Mouse (Mus musculus): ENCODE data around the gene Bckdk. TPM values are rescaled to one million over a fixed set of nuclear protein-coding genes. Genes with fewer than 3 reads are reported as not detected.
A peak's percentile ranks its signal among the peaks of the same experiment; 100 is the strongest.

Bckdk gene
- polyA plus RNA-seq, 2 experiments from 2014 or later = 62.4 to 77.7 TPM

DNA sequence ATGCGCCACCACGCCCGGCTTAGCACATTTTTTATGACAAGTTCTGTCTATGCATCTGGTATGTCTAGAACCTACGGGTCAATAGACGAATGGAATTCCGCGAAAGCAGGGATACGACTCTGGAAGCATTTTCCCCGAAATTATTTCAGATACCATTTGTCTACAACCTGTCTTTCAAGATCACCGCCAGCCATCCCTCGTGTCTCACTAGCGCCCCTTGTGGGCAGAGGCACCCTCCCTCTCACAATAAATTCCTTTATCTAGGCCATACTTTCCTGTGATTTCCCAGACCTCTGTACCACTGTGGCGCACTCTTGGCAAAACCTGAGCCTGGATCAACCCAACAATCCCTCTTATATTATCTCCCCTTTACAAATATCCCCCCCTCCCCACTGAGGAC, 7.5 kb upstream of the Bckdk start:
- ATAC-seq = no peak

DNA sequence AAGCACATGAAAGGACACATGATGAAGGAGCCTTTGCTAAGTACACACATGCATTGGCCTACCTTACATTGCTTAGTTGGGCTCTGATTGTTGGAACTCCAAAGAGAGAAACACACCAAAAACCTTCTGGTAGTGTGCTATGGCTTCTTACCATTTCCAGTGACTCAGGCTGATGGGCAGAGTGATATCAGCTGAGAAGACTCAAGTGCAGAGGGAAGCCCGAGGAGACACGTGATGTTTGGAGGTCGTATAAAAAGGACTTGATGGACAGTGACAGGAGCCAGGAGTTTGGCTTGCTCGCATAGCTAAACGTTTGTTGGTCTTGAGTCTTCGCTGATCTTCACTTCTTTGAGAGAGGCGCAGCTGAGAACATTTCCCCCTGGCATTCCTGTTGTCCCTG, 6.3 kb upstream of the Bckdk start:
- ATAC-seq = no peak

DNA sequence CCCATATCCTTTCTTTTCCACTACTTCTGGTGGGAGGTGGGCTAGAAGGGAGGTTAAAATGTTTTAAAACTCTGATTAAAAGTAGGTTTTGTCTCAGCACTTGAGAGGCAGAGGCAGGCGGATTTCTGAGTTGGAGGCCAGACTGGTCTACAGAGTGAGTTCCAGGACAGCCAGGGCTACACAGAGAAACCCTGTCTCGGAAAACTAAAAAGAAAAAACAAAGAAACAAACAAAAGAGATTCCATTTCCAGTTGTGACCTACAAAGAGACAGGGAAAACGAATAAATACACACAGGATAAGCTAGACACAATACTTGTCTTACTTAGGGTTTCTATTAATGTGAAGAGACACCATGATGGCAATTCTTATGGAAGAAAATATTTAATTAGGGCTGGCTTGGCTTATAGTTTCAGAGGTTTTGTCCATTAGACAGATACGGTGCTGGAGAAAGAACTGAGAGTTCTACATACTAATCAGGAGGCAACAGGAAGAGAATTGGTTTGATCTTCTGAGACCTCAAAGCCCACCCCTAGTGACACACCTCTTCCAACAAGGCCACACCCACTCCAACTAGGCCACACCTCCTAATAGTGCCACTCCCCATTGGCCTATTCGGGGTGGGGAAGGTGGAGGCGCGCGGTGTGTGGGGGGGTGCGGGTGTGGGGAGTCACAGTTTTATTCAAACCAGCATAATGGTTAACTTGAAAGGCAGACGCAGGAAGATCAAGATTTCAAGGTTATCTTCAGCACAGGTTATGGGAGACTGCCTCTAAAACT, 5.5 kb upstream of the Bckdk start:
- ATAC-seq = no peak

DNA sequence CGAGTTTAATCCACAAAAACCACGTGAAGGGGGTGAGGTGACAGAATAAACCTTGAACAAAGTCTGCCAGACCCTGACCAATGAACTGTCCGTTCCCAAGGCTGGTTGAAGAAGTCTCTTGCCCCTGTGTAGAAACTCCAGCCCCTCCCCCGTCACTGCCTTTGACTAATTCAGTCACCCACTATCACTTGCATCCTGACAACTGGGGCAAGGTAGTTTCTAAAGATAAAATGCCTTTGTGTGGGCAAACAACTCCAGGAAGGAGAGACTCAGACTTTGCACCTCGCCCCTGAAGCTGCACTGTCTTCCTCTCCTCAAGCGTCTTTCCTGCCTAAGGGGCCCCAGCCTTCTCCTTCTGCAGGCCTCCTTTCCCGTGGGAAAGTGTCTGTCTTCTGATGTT, 3.9 kb upstream of the Bckdk start:
- no peak for ATAC-seq

DNA sequence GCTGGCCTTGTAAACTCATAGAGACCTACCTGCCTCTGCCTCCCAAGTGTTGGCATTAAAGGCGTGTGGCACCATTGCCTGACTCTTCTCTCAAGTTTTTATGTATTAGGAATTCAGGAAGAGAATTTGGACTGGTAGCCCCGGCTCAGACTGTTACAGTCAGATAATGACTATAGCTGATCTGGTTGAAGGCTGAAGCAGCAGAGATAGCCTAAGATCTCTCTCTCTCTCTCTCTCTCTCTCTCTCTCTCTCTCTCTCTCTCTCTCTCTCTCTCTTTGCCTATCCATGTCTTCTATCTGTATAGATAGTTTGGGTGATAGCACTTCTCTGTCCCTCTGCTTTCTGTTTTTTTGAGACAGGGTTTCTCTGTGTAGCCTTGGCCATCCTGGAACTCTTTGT, 2.1 kb upstream of the Bckdk start:
- ATAC-seq = no peak

DNA sequence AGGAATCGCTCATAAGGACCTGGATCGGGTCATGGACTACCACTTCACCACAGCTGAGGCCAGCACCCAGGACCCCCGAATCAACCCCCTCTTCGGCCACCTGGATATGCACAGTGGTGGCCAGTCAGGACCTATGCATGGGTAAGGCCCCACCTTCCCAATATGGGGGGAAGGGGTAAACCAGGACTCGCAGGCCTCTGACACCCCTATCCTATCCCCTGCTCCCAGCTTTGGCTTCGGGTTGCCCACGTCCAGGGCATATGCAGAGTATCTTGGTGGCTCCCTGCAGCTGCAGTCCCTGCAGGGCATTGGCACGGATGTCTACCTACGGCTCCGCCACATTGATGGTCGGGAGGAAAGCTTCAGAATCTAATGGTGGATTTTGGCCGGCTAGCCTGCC, 4.1 kb downstream of the Bckdk start:
- ATAC-seq = no peak

DNA sequence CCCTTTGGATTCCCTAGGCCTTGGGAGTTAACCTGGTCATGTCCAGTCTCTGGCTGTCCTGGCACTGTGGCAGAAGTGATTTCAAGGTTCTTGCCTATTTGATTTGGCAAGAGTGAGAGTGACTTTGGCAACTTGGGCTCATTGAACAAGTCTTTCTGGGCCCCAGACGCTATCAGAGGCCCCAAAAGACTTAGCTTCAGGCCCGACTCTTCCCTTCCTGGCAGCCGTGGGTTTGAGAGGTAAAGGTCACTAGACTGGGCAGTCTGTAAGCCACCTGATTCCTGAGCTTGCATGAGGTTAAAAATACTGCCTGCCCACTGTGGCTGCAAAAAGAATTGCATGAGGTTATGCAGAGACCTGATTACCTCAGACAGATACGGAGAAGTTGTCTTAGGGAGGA, 4.8 kb downstream of the Bckdk start:
- ATAC-seq = no peak

DNA sequence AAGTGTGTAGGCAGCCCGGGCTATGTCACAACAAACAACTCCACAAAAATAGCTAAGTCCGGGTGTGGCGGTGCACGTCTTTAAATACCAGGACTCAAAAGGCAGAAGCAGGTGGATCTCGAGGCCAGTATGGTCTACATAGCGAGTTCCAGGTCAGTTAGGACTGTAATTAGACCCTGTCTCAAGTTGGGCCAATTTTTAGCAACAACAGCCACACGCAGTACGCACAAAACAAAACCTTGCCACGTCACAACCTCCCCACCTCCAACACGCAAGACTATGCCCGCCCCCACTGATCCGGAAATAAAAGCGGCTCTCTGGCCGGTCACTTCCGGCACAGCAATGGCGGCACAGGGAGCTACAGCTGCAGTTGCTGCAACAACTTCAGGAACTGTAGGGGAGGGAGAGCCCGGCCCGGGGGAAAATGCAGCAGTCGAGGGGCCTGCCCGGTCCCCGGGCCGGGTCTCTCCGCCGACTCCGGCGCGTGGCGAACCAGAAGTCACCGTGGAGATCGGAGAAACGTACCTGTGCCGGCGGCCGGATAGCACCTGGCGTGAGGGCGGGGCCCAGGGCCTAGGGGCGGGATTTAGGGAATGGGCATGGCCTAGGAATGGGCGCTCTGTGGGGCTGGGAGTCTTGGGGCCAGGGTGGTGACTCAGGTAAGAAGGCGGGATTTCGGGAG, 8.4 kb downstream of the Bckdk start, which contains the start of gene Kat8:
TSS of gene Kat8 (plus strand) at position 327 of the 682 bp plus-strand sequence.
- peak; percentile 99 for ATAC-seq

DNA sequence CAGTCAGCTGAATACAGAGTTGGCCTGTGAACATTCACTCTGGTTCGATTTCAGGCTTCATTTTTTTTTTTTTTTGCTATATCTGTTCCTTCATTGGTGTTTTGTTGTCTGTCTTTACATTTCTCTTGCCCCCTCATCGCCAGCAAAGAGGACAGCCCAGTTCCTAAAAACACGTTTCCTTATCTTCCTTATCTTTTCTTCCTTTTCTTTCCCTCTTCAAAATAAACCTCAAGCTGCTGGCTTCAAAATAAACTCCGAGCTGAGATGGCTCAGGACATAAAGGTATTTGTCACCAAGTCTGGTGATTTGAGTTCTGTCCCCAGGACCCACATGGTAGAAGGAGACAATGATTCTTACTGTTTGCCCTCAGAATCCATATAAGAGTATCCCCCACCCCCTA, 9.1 kb downstream of the Bckdk start:
- ATAC-seq = no peak

DNA sequence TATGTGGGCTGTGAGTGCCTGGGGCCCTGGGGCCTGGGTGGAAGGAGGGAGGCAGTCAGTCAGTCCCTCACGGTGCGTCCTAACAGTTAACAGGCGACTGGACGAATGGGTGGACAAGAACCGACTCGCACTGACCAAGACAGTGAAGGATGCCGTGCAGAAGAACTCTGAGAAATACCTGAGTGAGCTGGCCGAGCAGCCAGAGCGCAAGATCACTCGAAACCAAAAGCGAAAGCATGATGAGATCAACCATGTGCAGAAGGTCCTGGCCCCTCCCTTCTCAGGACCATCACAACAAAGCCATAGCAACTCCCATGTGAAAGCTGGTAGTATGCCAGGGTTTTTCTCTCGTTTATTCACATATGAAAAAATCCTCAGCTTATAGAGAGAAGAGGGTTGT, 11.4 kb downstream of the Bckdk start:
- no peak for ATAC-seq

DNA sequence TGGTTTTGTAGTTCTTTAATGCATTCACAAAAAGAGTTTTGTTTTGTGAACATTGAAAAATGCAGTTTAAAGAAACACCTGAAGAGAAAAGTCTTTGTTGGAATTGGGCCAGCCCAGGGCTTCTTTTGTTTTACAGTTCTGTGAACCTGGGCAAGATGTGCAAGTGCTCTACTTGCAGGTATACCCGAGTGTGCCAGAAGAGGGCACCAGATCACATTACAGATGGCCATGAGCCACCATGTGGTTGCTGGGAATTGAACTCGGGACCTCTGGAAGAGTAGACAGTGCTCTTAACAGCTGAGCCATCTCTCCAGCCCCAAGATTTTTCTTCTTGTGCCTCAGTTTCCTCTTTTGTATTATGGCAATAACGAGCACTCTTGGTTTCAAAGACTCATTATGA, 14.3 kb downstream of the Bckdk start:
- ATAC-seq = no peak

DNA sequence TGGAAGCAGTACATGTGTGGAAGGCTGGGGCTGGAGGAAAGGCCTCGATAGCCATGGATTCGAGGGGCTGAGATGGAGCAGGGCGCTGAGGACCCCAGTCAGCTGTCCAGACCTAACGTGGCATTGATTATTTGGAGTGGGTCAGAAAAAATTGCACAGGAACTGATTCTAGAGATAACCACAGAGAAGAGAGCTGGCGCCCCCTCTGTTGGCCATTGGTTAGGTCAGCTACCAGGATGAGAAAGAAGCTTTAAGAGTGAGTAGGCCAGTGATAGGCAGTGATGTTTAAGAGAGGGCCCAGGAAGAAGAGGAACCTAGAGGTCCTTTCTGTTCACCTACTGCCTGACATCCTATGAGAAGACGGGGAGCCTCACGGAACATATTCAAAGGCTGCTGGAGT, 15.4 kb downstream of the Bckdk start:
- no peak for ATAC-seq

DNA sequence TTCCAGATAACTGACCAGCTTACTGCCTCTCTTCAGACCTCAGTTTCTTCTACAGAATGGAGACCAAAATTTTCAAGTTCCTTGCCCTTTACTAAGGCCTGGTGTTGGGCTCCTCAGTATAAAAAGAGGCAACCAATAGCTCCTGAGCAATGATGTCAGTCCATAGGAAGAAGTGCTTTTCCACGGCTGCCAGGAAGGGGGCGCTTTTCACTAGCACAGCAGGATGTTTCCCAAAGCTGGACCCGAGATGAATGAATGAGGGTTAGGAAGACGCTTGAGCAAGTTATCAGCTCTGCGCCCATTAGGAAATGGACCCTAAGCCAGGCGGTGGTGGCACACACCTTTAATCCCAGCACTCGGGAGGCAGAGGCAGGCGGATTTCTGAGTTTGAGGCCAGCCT, 17.6 kb downstream of the Bckdk start:
- no peak for ATAC-seq

DNA sequence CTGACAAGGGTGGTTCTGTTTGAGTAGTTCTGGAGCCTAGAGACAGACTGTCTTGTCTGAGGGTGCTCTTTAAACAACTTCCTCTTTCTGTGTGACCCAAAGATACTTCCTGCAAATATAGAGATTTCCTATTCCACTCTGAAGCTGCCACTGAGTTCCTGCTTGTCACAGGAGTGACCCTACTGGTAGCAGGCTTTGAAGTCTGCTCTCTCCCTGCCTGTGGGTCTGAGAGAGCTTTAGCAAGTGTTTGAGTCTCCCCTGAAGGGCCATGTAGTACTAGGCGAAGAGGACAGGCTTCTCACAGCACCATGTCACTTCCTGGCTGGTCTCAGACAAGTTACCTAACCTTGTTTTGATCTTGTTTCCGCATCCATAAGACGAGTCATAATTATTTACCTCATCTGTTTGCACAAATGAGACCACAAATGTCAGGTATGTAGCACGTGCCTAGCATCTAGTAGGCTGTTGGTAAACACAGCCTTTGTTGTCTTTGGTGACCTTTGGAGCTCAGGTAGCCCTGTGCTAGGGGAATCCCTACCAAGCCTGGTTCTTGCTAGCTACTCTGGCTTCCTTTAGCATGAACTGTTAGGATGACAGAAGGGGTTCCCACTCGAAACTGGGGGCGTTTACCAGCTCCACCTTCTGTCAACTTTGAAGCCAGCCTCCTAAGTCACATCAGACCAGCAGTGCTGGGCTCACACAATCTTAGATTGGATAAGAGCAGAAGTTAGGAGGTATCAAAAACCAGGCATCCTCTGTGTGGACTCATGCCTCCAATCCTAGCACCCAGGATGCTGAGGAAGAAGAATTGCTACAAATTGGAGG, 18.8 kb downstream of the Bckdk start:
- peak; percentile 87 for ATAC-seq

DNA sequence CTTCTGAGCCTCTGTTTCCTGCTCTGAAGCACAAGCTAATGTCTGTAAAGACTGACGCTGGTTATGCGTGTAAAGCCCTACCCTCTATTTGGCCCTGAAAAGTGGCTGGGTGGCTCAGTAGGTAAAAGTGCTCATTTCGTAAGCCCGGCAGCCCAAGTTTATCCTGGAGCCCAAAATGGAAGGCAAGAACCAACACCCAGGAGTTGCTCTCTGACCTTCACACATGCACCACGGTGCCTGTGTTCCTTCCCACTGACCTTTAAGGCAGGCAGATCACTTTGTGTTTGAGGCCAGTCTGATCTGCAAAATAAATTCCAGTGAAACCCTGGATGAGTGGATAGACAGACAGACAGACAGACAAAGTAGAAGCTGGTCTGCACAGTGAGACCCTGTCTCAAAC, 19.8 kb downstream of the Bckdk start:
- ATAC-seq = no peak

DNA sequence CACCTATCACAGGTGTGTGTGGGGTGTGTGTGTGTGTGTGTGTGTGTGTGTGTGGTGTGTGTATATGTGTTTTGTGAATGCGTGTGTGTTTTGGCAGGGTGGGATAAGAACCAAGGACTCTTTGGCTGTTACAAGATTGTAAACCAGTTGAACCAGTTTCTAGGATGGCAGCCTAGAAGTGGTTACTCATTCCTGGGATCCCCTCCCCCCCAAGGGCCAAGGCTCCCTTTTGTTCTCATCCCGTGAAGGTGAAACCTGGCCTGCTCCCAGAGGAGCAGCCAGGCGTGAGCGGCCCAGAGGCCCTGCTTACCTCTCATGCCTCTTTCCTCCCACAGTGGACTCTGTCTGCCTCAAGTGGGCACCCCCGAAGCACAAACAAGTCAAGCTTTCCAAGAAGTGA, 21.4 kb downstream of the Bckdk start:
- ATAC-seq = no peak

DNA sequence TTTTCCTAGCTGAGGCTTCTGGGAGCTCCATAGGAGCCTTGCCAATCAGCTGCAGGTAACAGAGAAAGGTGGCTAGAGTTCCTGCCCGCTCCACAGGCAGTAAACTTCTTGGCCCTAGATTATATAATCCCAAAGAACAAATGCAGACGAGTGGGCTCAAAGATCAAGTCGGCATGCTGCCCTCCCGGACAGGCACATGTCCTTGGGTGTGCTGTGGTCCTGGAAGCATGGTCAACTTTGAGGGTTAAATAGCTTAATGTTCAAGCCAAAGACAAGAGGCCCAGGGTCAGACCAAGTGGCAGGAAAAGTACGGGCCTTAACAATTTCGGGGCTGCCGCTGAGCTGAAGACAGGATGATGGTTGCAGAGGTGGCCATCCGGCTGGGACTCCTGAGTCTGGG, 22.2 kb downstream of the Bckdk start:
- ATAC-seq = no peak

DNA sequence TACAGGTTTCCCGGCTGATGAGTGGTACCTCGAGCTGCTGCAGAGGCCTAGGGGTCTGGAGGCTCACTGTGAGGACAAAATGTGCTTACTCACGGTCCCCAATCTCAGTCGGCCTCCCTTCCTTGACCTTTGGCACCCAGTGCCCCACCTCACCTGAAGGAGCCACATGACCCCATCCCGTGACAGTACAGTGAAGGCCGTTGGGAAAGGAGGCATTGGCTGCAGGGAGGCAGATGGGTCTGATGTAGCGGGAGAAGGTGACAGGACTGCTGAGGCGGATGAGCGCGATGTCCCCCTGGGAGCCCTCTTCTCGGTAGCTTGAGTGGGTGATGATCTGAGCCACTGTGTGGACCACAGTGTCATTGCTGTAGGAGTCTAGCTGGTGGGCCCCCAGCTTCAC, 23.0 kb downstream of the Bckdk start:
- no peak for ATAC-seq

DNA sequence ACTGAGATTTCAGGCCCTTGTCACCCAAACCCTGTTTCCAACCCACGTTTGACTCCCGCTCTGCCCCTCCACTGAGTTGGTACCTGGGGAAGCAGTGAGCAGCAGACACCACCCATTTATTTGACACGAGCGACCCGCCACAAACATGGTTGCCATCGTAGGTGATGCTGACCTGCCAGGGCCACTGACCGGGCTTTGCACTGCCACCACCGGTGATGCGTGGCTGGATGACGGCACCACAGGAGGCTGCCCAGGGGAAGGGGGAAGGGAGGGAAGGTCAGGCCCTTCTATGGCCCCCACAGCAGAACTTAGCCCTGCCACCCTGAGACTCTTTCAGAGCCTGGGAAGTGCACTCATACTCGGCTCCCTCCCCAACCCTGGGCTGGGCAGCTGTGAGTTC, 23.8 kb downstream of the Bckdk start:
- no peak for ATAC-seq

DNA sequence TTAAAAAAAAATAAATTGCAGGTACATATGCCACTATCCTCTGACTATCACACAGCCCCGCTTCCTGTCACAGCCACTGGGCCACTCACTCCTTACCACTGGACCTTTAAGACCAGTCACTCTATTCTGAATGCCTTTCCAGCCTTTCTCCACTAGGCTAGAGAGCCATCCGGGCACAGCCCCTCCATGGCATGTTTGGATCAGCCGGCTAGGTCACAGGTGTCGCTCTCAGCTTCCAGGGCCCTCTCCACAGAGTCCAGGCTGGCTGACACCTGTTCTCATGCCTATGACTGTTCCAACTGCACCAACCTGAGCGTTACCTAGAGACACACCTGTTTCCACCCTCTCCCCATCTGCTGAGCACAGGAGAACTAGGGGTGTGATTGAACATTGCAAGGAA, 24.7 kb downstream of the Bckdk start:
- ATAC-seq = no peak

DNA sequence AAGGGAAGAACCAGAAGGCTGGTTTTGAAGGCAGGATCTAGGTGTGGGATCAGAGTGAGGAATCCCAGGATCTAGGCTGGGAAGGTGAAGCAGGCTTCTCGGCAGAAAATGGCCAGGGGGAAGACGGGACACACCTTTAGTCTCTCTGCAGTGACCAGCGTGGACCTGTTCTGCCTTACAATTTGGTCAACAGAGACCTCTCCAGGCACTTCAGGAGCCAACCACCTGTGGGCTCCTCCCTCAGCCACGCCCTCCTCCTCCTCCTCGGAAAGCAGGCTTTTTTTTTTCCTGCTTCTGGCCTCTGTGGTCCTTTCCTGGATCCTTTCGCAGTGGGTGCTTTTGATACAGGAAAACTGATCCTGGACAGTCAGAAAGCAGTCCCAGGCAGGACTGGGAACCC, 26.0 kb downstream of the Bckdk start, which contains the start of gene Prss8:
TSS of gene Prss8 (minus strand) at position 182 of the 400 bp plus-strand sequence.
- no peak for ATAC-seq

DNA sequence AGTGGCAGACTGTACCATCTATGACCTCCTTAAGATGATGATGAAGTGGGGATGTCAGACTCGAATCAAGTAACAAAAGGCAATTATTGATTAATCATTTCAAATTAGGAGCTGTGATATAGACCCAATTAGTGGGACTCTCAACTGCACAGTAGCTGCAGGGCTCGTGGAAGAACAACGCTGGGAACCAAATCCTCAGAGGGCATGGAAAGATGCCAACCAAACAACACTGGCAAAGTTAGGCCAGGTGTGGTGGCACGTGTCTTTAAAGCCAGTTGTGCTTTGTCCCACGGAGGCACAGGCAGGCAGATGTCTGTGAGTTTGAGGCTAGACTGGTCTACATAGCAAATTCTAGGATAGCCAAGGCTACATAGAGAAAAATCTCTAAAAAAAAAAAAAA, 26.8 kb downstream of the Bckdk start:
- ATAC-seq = no peak

DNA sequence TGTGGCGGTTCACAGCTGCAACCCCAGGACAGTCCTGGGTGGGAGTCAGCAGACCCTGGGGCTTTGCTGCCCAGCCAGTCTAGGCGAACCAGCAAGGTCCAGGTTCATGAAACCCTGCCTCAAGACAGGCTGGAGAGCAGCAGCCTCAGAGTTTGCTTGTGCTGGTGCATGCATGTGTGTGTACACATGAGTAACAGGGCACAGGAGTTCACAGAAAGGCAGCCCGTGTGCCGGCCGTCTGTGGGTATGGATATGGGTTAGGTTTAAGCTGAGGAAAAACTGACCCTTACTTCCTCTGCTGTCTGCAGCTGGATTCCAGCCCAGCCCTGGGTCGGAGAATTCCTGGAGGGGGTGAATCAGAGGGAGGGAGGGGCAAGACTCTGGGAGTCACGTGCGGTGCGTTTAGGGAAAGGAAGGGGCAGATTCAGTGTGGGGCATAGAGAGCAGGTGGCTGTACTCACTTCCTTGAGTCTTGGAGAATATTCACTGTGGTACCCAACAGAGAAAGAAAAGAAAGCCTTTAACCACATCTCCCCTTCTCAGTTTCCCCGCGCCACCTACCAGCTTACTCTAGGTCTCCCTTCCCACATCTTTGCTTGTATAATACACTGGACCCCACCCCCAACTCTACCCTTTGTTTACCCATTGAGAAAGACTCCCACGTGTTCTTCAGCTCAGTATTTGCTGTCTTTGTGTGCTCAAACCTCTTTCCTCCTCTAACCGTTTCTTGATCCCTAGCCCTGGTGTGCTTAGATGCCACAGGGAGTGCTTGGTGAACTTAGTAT, 27.7 kb downstream of the Bckdk start:
- ATAC-seq = no peak
